Mouse (Mus musculus) spleen, embryonic (tissue): ENCODE measurements around the gene Psmb4.
"Not testable (repeated sequence)": the region's sequence is repeated elsewhere in the genome, so short reads cannot be mapped to it uniquely, and the experiment has no call there.

Experiments used
- CTCF ChIA-PET: fragments of 350-600 bp; sonication (Branson Sonifier 250); formaldehyde crosslinking; loops from one replicate; lab custom pipeline; 2022; lab: Charles Lee

The Psmb4 gene

DNA sequence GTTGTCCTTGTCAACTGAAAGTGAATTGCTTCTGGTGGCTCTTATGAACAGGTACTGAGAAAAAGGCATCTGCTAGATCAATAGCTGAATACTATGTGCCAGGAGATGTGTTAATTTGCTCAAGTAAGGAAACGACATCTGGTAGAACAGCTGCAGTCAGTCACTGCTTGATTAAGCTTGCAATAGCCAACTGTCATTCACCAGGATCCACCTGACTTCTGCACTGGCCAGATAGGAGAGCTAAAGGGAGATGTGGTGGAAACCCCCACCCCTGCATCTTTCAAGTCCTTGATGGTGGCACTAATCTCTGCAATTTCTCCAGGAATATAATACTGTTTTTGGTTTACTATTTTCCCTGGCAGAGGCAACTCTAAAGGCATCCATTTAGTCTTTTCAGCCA is 19.7 kb upstream of the Psmb4 start:
- CTCF ChIA-PET: no interaction called here

DNA sequence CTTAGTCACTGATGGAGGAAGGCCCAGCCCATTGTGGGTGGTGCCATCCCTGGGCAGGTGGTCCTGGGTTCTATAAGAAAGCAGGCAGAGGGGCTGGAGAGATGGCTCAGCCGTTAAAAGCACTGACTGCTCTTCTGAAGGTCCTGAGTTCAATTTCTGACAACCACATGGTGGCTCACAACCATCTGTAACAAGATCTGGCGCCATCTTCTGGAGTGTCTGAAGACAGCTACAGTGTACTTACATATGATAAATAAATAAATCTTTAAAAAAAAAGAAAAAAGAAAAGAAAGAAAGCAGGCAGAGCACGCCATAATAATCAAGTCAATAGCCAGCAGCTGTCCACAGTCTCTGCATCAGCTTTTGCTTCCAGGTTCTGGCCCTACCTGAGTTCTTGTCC is 18.0 kb upstream of the Psmb4 start:
- CTCF ChIA-PET: not testable (repeated sequence)

DNA sequence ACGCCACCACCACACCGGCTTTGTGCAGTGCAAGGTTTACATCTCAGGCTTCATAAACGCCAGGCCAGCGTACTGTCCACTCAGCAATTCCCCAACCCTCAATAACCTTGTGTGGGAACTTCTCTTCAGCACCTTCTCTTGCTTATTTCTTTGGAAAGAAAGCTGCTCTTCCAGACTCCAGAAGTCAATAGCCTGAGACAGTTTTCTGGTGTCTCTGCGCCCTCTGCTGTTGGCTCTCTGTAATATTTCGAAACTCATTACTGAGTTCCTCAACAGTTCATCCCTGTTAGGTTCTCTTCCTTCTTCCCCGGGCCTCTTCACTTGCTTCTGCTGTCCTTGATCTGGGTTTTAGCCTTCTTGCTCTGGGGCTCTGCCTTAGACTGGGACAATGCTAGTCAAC is 16.0 kb upstream of the Psmb4 start:
- CTCF ChIA-PET: interaction anchor here (0.5 to 1.3 kb wide), 2 partner anchors 41 to 68 kb away, joined by 3 read pairs; no protein-coding TSS in a partner anchor

DNA sequence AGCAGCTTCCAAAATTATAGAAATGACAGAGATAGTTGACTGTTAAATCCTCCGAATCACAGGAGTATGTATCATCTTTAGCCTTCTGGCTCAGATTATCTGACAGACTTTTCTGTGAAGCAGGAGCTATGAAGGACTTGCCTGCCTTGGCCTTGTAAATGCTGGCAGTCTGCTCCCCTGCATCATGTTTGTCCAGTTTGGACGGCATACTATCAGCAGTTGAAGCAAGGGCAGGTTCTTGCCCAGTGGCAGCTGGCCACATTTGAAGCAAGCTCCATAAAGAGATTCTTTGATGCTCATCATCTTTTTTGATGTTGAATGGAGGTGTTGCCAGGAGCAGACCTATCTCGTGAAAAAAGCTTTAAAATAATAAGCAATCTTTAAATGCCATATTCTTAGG is 7.3 kb upstream of the Psmb4 start:
- CTCF ChIA-PET: no interaction called here

DNA sequence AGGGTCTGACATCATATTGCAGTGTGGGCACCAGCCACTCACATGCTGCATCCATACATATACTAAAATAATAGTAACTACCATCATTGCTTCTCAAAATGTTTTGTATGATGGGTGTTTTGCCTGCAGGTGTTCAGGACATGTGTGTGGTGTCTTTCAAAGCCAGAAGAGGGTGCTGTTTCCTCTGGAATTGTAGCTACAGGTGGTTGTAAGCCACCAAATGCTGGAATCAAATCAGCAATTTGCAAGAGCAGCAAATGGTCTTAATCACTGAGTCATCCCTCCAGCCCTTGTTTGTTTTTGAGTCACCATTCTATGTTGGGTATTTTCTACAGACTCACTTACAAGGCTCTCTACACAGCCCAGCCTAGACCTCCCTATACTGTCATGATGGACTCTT is 1.8 kb upstream of the Psmb4 start:
- CTCF ChIA-PET: no interaction called here

GRCm38 (mm10) chr3:94882579-94882978 is 4.2 kb downstream of the Psmb4 start:
- CTCF ChIA-PET: no interaction called here

GRCm38 (mm10) chr3:94881840-94882239 is 4.9 kb downstream of the Psmb4 start:
- CTCF ChIA-PET: no interaction called here

DNA sequence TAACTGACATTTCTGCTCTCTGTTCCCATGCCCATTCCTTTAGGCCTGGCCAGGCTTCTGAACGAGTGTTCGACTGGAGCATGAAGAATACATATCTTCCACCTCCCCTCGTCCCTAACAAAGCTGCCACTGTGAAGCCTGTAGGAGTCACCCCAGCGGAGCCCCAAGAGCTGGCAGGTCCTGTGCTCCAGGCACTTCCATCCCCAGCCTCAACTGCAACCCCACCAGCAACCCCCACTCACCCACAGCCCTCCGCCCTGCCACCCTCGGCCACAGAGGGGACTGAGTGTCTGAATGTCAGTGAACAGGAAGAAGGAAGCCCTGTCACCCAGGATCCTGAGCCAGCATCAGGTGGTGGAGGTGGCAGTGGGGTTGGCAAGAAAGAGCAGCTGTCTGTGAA is 8.1 kb downstream of the Psmb4 start:
- CTCF ChIA-PET: no interaction called here

- CTCF ChIA-PET: no interaction called here
Measured at GRCm38 (mm10) chr3:94869011-94869410, 17.8 kb downstream of the Psmb4 start.

DNA sequence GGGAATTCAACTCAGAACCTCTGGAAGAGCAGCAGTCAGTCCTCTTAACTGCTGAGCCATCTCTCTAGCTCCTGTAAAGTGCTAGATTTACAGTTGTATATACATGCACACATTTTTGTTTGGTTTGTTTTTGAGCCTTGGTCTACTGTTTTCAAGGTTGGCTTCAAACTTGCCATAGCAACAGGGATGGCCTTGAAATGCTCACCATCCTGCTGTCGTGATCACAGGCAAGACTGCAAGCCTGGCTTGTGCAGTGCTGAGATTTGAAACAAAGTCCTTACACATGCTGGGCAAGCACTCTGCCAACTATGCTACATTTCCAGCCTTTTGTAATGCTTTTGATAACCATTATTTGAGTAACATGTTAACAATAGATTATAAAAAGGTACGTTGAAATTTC is 27.3 kb downstream of the Psmb4 start:
- CTCF ChIA-PET: no interaction called here

DNA sequence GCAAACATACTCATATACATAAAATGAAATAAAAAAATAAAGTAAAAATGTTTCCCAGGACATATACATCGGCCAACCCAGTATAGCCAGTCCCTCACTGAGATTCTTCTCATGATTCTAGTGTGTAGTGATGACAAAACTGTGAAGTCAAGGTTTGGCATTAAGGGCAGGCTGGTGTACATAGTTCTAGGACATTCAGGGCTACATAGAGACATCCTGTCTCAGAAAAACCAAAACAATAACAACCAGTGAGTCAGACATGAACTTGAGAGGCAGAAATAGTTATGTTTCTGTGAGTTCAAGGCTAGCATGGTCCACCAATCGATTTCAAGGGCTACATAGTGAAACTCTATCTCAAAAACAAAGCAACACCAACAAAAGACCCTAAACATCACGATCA is 34.5 kb downstream of the Psmb4 start:
- CTCF ChIA-PET: no interaction called here

- CTCF ChIA-PET: interaction anchor here (0.7 kb wide), 1 partner anchor 503 kb away, joined by 3 read pairs; no protein-coding TSS in a partner anchor
Measured at GRCm38 (mm10) chr3:94851731-94852130, 35.0 kb downstream of the Psmb4 start.

DNA sequence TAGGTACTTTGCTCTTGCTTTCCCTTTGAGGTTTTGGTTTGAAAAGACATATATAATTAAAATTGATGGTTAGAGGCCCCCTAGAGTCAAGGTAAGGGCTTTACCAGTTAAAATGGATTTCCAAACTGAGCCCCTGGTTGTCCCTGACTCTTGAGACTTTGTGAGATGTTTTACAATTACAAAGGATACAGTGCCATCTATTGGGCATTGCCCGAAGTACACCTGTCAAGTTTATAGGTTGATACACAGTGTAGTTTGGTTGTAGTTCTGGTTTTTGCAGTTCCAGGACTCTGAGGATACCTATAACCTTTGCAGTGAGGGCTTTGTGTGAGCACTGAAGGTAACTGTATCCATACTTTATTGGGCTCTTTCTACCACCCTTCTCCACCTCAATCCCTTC is 37.4 kb downstream of the Psmb4 start:
- CTCF ChIA-PET: no interaction called here

DNA sequence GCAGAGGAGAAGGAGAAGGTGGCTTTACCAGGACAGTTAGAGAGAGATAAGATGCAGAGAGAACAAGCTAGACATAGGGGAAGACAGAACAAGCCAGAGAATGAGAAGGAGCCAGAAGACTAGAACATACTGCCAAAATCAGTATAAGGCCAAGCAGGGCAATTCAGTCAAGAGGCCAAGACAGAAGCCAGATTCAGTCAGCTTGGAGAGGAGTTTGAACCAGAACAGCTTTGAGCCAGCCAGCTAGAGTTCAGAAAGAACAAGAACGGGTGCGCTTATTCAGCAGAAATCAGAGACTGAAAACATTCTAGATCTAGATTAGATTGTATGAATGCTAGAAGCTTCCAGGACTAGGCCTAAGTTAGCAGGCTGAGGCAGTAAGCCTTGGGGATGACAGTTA is 39.4 kb downstream of the Psmb4 start:
- CTCF ChIA-PET: no interaction called here

- CTCF ChIA-PET: no interaction called here
Measured at GRCm38 (mm10) chr3:94839101-94839500, 47.7 kb downstream of the Psmb4 start.

DNA sequence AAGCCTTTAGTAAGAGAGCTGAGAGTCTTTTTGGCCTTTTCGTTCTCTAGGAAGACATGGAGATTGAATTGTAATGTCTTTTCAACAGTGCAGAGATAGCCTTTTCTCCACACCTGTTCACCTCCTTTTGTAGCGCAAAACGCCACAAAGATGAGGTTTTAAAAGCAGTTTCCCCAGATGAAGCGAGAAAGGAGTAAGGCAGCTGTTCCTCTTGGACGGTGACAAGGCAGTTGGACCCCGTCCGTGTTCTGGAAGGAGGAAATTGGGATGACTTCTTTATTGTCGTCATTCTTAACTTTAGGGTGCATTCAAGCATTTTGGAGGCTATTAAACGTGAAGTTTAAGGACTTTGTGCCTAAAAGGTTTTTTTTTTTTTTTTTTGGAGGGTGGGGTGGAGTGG is 48.1 kb downstream of the Psmb4 start:
- CTCF ChIA-PET: no interaction called here

DNA sequence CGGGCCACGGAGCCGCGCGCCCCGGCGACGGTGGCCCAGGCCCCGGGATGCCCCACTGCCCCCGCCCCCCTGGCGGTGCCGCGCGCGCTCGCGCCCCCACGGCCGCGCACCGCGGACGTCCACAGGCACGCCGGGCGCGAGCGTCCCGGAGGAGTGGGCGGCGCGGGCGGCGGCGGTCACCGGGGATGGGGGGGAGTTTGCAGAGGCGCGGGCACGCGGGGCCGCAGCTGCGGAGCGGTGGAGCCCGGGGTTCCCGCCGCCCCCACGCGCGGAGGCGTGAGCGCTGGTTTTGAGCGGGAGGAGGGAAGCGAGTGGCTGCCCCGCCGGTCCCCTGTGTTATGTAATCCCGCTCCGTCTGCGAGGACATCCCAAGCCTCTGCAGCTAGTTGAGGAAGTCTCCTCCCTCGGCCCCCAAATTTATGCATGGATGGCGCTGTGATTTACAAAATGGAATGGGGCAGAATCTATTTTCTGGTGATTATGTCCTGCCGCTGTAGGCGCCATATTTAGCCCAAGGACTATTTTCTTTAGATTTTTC is 48.7 kb downstream of the Psmb4 start:
- CTCF ChIA-PET: no interaction called here

- CTCF ChIA-PET: interaction anchor here (0.8 kb wide), 1 partner anchor 16 kb away, joined by 3 read pairs; no protein-coding TSS in a partner anchor
Measured at GRCm38 (mm10) chr3:94837183-94837890, 49.4 kb downstream of the Psmb4 start, which contains the start of gene Pogz. Gene Pogz, plus strand, starts transcription at chr3:94837567.

DNA sequence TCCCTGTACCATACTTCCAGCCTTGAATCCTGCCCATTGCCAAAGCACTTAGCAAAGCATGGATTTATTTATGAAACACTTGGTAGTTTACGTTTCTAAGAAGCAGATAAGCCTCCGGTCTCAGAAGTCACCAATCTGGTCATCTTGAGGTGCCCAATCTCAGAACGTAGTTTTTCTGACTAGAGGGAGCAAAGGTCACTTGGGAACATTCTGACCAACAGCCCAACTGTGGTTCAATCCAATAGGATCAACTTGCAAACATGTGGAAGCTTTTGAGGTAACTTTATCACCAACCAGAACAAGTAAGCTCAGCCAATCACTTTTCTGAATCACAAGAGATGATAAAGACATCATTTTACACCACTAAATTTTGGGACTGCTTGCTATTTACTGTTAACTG is 51.4 kb downstream of the Psmb4 start:
- CTCF ChIA-PET: interaction anchor here (0.6 to 1.3 kb wide), 2 partner anchors 67 to 1475 kb away, joined by 3 to 4 read pairs; no protein-coding TSS in a partner anchor
